Mouse (Mus musculus) neural tube, embryonic 14.5 days (tissue): ENCODE results near the gene Ccdc63. TPM values are rescaled to one million over a fixed set of nuclear protein-coding genes. Genes with fewer than 3 reads are reported as not detected.

Source experiments
- ATAC-seq: fragments of 200-750 bp; cut with Nextera tagmentation; 2 replicates; pipeline ENCODE4 v1.8.0; 2017; ENCODE audit warnings: low read depth, mild to moderate bottlenecking, moderate TSS enrichment, moderate library complexity
- H3K27ac ChIP-seq: fragments of 300-500 bp; sonication (generic); 2 replicates; pipeline ENCODE4 v1.5.1; 2014; ENCODE audit warnings: low read depth, mild to moderate bottlenecking, control low read depth, low read length, moderate library complexity, mixed read lengths
- H3K27me3 ChIP-seq: fragments of 300-500 bp; sonication (generic); 2 replicates; pipeline ENCODE4 v1.6.1; 2014; ENCODE audit warnings: low read length; ENCODE audit not compliant: control insufficient read depth, insufficient read depth
- H3K36me3 ChIP-seq: fragments of 300-500 bp; sonication (generic); 2 replicates; pipeline ENCODE4 v1.6.1; 2014; ENCODE audit warnings: low read length, mixed read lengths; ENCODE audit not compliant: control insufficient read depth, insufficient read depth
- H3K4me1 ChIP-seq: fragments of 300-500 bp; sonication (generic); 2 replicates; pipeline ENCODE4 v1.6.1; 2014; ENCODE audit warnings: low read length; ENCODE audit not compliant: control insufficient read depth, insufficient read depth
- H3K4me2 ChIP-seq: fragments of 300-500 bp; sonication (generic); 2 replicates; pipeline ENCODE4 v1.6.1; 2014; ENCODE audit warnings: mild to moderate bottlenecking, low read depth, low read length, control low read depth
- H3K4me3 ChIP-seq: fragments of 300-500 bp; sonication (generic); 2 replicates; pipeline ENCODE4 v1.5.1; 2014; ENCODE audit warnings: low read depth, low read length, control low read depth, mixed read lengths
- H3K9ac ChIP-seq: fragments of 300-500 bp; sonication (generic); replicated peaks from 2 replicates; pipeline ENCODE4 v1.6.1; 2014; ENCODE audit warnings: low read depth, mild to moderate bottlenecking, control low read depth, low read length, mixed read lengths
- H3K9me3 ChIP-seq: fragments of 300-500 bp; sonication (generic); 2 replicates; pipeline ENCODE4 v1.6.1; 2016; ENCODE audit warnings: low read length; ENCODE audit not compliant: control insufficient read depth
- WGBS: fragments of 180-500 bp; shearing (Covaris S2); extraction: QIAGEN DNeasy Blood & Tissue Kit; methylation state at CpG from one replicate; pipeline ENCODE4 v1.1.7; 2014; 5-methylcytosine and 5-hydroxymethylcytosine counted together
- polyA plus RNA-seq: library from polyadenylated mRNA; unstranded; fragments of >200 nt; fragmentation: Nextera tagmentation; extraction: Ambion mirVana; gene quantifications from 2 replicates; pipeline ENCODE4 v1.2.1, GENCODE M21; 2014

Gene Ccdc63
- polyA plus RNA-seq, 1 experiment from 2014 or later = 0.13 TPM

GRCm38 (mm10) chr5:122071997-122072396 is 68.6 kb downstream of the Ccdc63 start:
- 72% methylated on average over 4 of the region's 4 CpGs for WGBS
- H3K4me2 ChIP-seq = no peak overlapping the region

GRCm38 (mm10) chr5:122070963-122071800 is 69.4 kb downstream of the Ccdc63 start:
- H3K9me3 ChIP-seq = no peaks in the 10 kb centered on the region
- no peak overlapping the region for H3K4me2 ChIP-seq
- no peaks in the 10 kb centered on the region for H3K27me3 ChIP-seq
- H3K4me1 ChIP-seq = no peaks in the 10 kb centered on the region
- no peak for ATAC-seq
- H3K9ac ChIP-seq = no peak overlapping the region
- WGBS = 87% methylated on average over 16 of the region's 16 CpGs
- no peak overlapping the region for H3K27ac ChIP-seq
- no peak overlapping the region for H3K4me3 ChIP-seq
- no peaks in the 10 kb centered on the region for H3K36me3 ChIP-seq

More at GRCm38 (mm10) chr5:122071997-122072396, 68.6 kb downstream of the Ccdc63 start:
- H3K36me3 ChIP-seq = no peaks in the 10 kb centered on the region
- H3K27ac ChIP-seq = no peak overlapping the region
- H3K9ac ChIP-seq = no peak overlapping the region
- no peak for ATAC-seq
- H3K4me1 ChIP-seq = no peaks in the 10 kb centered on the region
- H3K9me3 ChIP-seq = no peaks in the 10 kb centered on the region
- H3K4me3 ChIP-seq = no peak overlapping the region
- no peaks in the 10 kb centered on the region for H3K27me3 ChIP-seq

DNA sequence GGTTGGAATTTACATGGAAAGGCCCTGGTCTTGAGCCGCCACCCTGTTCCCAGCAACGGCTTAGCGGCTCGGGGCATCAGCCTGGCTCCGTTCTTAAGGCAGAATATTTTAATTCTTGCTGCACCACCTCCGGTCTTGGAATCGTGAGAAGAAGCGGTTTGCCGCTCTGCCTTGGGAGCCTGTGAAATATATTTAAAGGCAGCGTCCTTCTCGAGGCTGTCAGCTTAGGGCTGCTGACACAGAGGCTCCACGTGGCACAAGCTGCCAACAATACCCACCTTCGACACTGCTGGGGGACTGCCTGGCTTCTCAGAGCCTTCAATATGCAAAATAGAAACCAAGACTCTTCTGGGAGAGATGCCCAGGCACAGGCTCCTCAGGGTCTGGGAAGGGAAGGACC is 72.1 kb downstream of the Ccdc63 start:
- Histone ChIP-seq H3K36me3 (no peaks in the 10 kb centered on the region), H3K4me1 (no peaks in the 10 kb centered on the region), H3K4me3 (no peak overlapping the region), H3K27ac (no peak overlapping the region), H3K4me2 (no peak overlapping the region), H3K9me3 (no peaks in the 10 kb centered on the region), H3K27me3 (no peaks in the 10 kb centered on the region), H3K9ac (no peak overlapping the region)
- WGBS = 74% methylated on average over 13 of the region's 13 CpGs
- no peak for ATAC-seq

- WGBS = 76% methylated on average over 25 of the region's 25 CpGs
- Histone ChIP-seq H3K4me2 (no peak overlapping the region), H3K27me3 (no peaks in the 10 kb centered on the region), H3K36me3 (no peaks in the 10 kb centered on the region), H3K9ac (no peak overlapping the region), H3K9me3 (no peaks in the 10 kb centered on the region), H3K4me3 (no peak overlapping the region), H3K27ac (no peak overlapping the region), H3K4me1 (peaks cover 9% of the 10 kb centered on the region)
- no peak for ATAC-seq
Measured at GRCm38 (mm10) chr5:122063204-122063933, 77.3 kb downstream of the Ccdc63 start.

GRCm38 (mm10) chr5:122062479-122062878 is 78.1 kb downstream of the Ccdc63 start:
- Histone ChIP-seq H3K4me2 (peak overlapping the region; percentile 15), H3K9me3 (no peaks in the 10 kb centered on the region), H3K27me3 (no peaks in the 10 kb centered on the region), H3K4me1 (peaks cover 9% of the 10 kb centered on the region), H3K4me3 (no peak overlapping the region), H3K9ac (no peak overlapping the region), H3K27ac (no peak overlapping the region), H3K36me3 (no peaks in the 10 kb centered on the region)
- ATAC-seq = no peak
- 26% methylated on average over 11 of the region's 12 CpGs for WGBS

DNA sequence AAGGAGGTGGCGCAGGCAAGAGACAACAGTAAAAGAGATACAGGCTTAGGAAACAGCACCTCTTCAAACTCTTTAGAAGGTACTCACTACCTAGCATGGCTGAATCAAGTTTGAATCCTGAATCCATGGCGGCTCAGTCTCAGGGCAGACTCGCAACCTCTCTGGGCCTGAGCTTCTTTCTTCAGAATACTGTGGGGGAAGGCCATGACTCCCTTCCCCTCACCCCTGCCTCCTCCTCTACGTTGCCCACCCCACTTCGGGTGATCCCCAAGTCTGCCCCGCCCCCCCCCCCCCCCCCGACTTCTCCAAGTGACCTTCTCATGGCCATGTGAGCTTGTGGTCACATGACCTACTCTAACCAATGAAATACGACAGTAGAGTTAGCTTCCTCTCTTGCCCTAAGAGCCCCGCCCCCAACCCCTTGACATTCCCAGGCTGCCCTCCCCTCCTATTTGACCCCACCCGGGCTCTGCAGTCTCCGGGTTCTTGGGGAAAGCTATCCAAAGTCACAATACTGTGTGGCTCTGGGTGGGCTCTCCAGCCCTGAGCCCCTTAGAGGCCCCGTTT is 79.8 kb downstream of the Ccdc63 start:
- Histone ChIP-seq H3K9ac (no peak overlapping the region), H3K4me2 (no peak overlapping the region), H3K36me3 (no peaks in the 10 kb centered on the region), H3K27me3 (no peaks in the 10 kb centered on the region), H3K4me3 (no peak overlapping the region), H3K4me1 (peaks cover 9% of the 10 kb centered on the region), H3K9me3 (no peaks in the 10 kb centered on the region), H3K27ac (no peak overlapping the region)
- no peak for ATAC-seq
- 24% methylated on average over 11 of the region's 12 CpGs for WGBS

- no peaks in the 10 kb centered on the region for H3K36me3 ChIP-seq
- no peak overlapping the region for H3K9ac ChIP-seq
- H3K27me3 ChIP-seq = no peaks in the 10 kb centered on the region
- no peak overlapping the region for H3K4me3 ChIP-seq
- H3K4me2 ChIP-seq = peak overlapping the region; percentile 35
- WGBS = 27% methylated on average over 38 of the region's 39 CpGs
- H3K9me3 ChIP-seq = no peaks in the 10 kb centered on the region
- H3K4me1 ChIP-seq = peaks cover 12% of the 10 kb centered on the region
- H3K27ac ChIP-seq = no peak overlapping the region
- 0 out of 2 replicates have a peak, but pooled peaks have one; percentile 18 for ATAC-seq
Measured at GRCm38 (mm10) chr5:122059060-122060017, 81.3 kb downstream of the Ccdc63 start.
